Mouse (Mus musculus): ENCODE measurements around the gene Slc22a23.

The Slc22a23 gene

DNA sequence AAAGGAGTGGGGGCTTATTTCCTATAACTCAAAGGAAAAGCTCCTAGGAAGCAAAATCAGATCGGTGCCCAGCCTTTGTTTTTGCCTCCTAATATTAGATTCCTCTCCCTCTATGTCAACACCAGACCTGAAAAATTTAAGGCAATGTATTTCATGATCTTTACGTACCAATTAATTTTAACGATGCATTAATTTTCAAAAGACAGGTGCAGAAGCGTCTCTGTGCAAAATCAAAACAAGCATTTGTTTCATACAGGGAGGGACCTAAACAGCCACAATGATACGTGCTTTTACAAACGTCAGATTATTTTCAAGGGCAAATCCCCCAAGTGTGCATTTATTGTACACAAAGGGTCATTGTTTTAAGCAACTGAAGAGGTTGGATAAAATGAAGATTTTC is 212.1 kb downstream of the Slc22a23 start:
- no peak for DNase-seq (ENCODE audit: low spot score)

DNA sequence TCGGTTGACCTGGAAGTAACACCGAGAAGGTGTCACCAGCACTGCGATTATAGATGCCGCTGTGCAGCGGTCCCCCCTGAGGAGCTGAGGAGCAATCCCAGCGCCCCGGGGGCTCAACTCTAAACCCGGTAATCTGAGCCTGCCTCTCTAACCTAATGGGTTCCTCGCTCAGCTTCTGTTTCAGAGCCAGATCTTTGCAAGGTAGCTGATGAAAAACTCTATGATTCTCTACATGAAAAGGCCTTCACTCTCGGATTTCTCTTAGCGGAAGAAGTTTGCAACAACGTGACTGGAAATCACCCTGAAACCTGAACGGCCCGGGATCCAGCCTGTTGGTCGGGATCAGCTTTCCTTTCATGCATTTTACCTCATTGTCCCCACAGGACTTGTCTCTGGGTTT is 212.7 kb downstream of the Slc22a23 start:
- DNase-seq (ENCODE audit: low spot score) = no peak

DNA sequence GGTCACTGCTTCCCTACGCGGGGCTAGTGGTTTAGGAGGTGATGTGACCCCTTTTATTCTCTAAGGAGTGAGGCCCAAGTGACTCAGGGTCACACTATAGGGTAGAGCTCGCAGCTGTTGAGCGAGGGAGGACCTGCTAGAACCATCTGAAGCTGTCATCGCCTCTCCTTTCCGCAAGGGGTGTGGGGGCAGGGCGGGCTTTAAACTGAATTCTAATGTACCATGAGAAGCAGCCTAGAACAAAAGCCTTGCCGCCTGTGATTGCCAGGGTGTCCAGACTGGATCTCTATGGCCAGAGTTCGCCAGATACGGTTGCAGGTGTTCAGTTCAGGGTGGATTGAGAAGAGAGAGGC is 213.3 kb downstream of the Slc22a23 start:
- DNase-seq (ENCODE audit: low spot score) = peak; percentile 70

DNA sequence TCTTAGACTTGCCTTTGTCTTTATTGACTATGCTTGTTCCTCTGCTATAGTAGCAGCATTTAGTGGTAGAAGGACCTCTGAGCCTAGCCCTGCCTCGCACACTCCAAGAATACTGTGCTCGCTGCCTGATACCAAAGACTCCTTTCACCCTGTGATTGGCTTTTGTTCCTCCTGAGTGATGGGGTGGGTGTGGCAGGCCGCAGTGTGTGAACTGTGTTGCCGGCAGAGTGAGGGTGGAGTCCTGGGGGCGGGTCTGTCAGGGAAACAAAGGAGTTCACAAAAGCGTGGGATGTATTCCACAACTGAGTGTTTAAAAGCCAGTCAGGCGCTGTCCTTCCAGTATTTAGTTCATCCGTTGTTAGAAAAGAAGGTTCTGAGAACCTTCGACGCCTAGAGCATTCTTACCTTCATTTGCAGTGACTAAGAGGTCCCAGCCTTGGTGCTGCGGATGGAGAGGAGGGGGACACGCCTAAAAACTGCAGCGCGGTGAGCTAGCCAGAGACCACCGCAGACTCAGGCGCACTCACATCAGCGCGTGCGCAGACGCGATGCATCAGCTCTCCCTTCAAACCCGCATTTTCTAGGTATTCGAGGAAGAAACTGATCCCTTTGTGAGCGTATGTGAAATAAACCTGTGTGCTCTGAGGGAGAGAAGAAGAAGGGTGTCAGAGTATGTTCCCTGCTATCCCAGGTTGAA is 213.8 kb downstream of the Slc22a23 start:
- peak; percentile 56 for DNase-seq (ENCODE audit: low spot score)

GRCm38 (mm10) chr13:34130226-34130731 is 214.7 kb downstream of the Slc22a23 start, which contains the start of gene Tubb2b:
TSS of gene Tubb2b (minus strand) at chr13:34130466.
- DNase-seq (ENCODE audit: low spot score) = peak; percentile 12

GRCm38 (mm10) chr13:34129485-34130225 is 215.3 kb downstream of the Slc22a23 start:
- DNase-seq (ENCODE audit: low spot score) = peak; percentile 20
